Mouse (Mus musculus) liver, embryonic 14.5 days (tissue): ENCODE results near the gene Ttc9. TPM values are rescaled to one million over a fixed set of nuclear protein-coding genes. Genes with fewer than 3 reads are reported as not detected.

Experiments used
- ATAC-seq: fragments of 200-750 bp; cut with Nextera tagmentation; 2 replicates; pipeline ENCODE4 v1.8.0; 2017; ENCODE audit warnings: moderate number of reproducible peaks, mild to moderate bottlenecking, moderate library complexity; ENCODE audit not compliant: insufficient read depth
- DNase-seq, 3 experiments: peaks; one replicate each; pipeline ENCODE4 v3.0.0-alpha.2; 2012 to 2013; ENCODE audit warnings: low read depth in 3 of 3, low spot score in 3 of 3
- H3K27ac ChIP-seq: fragments of 300-500 bp; sonication (generic); 2 replicates; pipeline ENCODE4 v1.5.1; 2014; ENCODE audit warnings: moderate library complexity, mild to moderate bottlenecking, control low read depth, inconsistent platforms
- H3K27me3 ChIP-seq: fragments of 300-500 bp; sonication (generic); 2 replicates; pipeline ENCODE4 v1.6.1; 2014; ENCODE audit warnings: mild to moderate bottlenecking, low read length, moderate library complexity; ENCODE audit not compliant: control insufficient read depth, insufficient read depth
- H3K36me3 ChIP-seq: fragments of 300-500 bp; sonication (generic); replicated peaks from 2 replicates; pipeline ENCODE4 v1.6.1; 2014; ENCODE audit warnings: low read depth; ENCODE audit not compliant: control insufficient read depth, insufficient read depth
- H3K4me1 ChIP-seq, 2 experiments: fragments of 200-500 bp in 1 of 2; fragments of 300-500 bp in 1 of 2; sonication (generic) in 1 of 2; replicated peaks; 2 replicates each; pipeline ENCODE4 v1.6.1; 2012 to 2014; ENCODE audit warnings: antibody characterized with exemption in 1 of 2, inconsistent platforms in 1 of 2, low read length in 1 of 2; ENCODE audit not compliant: control insufficient read depth in 2 of 2, insufficient read depth in 2 of 2
- H3K4me2 ChIP-seq: fragments of 300-500 bp; sonication (generic); 2 replicates; pipeline ENCODE4 v1.6.1; 2014; ENCODE audit warnings: low read depth, mild to moderate bottlenecking, control low read depth, moderate library complexity
- H3K4me3 ChIP-seq, 2 experiments: fragments of 200-500 bp in 1 of 2; fragments of 300-500 bp in 1 of 2; sonication (generic) in 1 of 2; 2 replicates each; pipeline ENCODE4 v1.5.1; 2012 to 2014; ENCODE audit warnings: low read depth in 2 of 2, low read length in 2 of 2, mild to moderate bottlenecking in 2 of 2, control low read depth in 1 of 2, inconsistent platforms in 1 of 2, moderate library complexity in 1 of 2; ENCODE audit not compliant: insufficient read depth in 1 of 2
- H3K9ac ChIP-seq: fragments of 300-500 bp; sonication (generic); replicated peaks from 2 replicates; pipeline ENCODE4 v1.6.1; 2014; ENCODE audit warnings: mild to moderate bottlenecking, control low read depth, moderate library complexity
- H3K9me3 ChIP-seq: fragments of 300-500 bp; sonication (generic); 2 replicates; pipeline ENCODE4 v1.6.1; 2016; ENCODE audit warnings: low read length, mixed read lengths; ENCODE audit not compliant: control insufficient read depth
- CTCF ChIP-seq: IDR thresholded peaks from 2 replicates; pipeline ENCODE4 v1.5.1; 2016; ENCODE audit warnings: antibody characterized with exemption, low read depth, control low read depth
- EP300 ChIP-seq: IDR thresholded peaks from 2 replicates; pipeline ENCODE4 v1.6.1; 2016; ENCODE audit warnings: antibody characterized with exemption, low read depth
- WGBS: fragments of 180-500 bp; shearing (Covaris S2); extraction: QIAGEN DNeasy Blood & Tissue Kit; methylation state at CpG from one replicate; pipeline ENCODE4 v1.1.7; 2014; ENCODE audit not compliant: insufficient replicate concordance; 5-methylcytosine and 5-hydroxymethylcytosine counted together
- polyA plus RNA-seq, 2 experiments: library from polyadenylated mRNA; depleted of rRNA in 1 of 2; stranded (reverse) in 1 of 2; unstranded in 1 of 2; fragments of >200 nt; fragmentation: Nextera tagmentation in 1 of 2; extraction: Ambion mirVana in 1 of 2; gene quantifications; 2 replicates each; pipeline versions ENCODE4 v1.2.1 to v1.2.3; 2012 to 2014

The Ttc9 gene
- polyA plus RNA-seq, 2 experiments: 0.02 to 0.05 TPM

GRCm38 (mm10) chr12:81668406-81668805, 37.4 kb downstream of the Ttc9 start:
- Histone ChIP-seq H3K4me3 (no peak overlapping the region), H3K27me3 (no peaks in the 10 kb centered on the region), H3K9me3 (no peaks in the 10 kb centered on the region), H3K27ac (no peak overlapping the region), H3K9ac (no peak overlapping the region), H3K4me2 (no peak overlapping the region), H3K36me3 (no peaks in the 10 kb centered on the region), H3K4me1 (no peaks in the 10 kb centered on the region)
- ATAC-seq (no peak), DNase-seq (no peak)
- WGBS: 56% methylated on average over 9 of the region's 9 CpGs
- TF ChIP-seq CTCF: no peak
- no peak for TF ChIP-seq EP300

DNA sequence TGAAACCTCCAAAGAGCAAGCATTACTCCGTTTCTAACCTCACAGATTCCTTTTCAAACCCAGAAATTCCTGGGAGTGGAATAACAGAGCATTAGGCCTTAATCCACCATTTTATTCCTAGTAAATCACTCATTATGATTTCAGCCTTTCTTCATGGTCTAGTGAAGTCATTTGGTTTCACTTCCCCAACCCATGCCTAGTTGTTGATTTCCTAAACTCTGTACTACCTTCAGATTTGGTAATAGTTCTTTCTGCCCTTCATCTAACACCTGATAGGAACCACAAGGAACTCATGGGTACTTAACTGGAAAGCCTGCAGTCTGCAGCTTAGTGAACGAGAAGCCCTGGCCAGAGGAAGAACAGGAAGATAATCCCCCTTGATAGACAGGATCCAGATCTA, 44.5 kb downstream of the Ttc9 start:
- ATAC-seq (no peak), DNase-seq (no peak)
- Histone ChIP-seq H3K27me3 (no peaks in the 10 kb centered on the region), H3K27ac (no peak overlapping the region), H3K4me1 (no peaks in the 10 kb centered on the region; a peak in 1 of 4 replicates), H3K9me3 (no peaks in the 10 kb centered on the region), H3K36me3 (no peaks in the 10 kb centered on the region), H3K4me2 (no peak overlapping the region), H3K9ac (no peak overlapping the region), H3K4me3 (no peak overlapping the region)
- WGBS: 35% methylated on average over 2 of the region's 2 CpGs
- TF ChIP-seq CTCF: no peak
- no peak for TF ChIP-seq EP300

GRCm38 (mm10) chr12:81679807-81680529, 48.9 kb downstream of the Ttc9 start:
- Histone ChIP-seq H3K4me1 (peaks cover 0 to 2% of the 10 kb centered on the region in 2 experiments; a peak in 1 of 4 replicates), H3K36me3 (no peaks in the 10 kb centered on the region), H3K27ac (no peak overlapping the region), H3K4me2 (no peak overlapping the region), H3K4me3 (no peak overlapping the region), H3K9me3 (no peaks in the 10 kb centered on the region), H3K27me3 (no peaks in the 10 kb centered on the region), H3K9ac (no peak overlapping the region)
- 51% methylated on average over 7 of the region's 7 CpGs for WGBS
- TF ChIP-seq CTCF (no peak), EP300 (no peak)
- DNase-seq: no peak
- no peak for ATAC-seq

DNA sequence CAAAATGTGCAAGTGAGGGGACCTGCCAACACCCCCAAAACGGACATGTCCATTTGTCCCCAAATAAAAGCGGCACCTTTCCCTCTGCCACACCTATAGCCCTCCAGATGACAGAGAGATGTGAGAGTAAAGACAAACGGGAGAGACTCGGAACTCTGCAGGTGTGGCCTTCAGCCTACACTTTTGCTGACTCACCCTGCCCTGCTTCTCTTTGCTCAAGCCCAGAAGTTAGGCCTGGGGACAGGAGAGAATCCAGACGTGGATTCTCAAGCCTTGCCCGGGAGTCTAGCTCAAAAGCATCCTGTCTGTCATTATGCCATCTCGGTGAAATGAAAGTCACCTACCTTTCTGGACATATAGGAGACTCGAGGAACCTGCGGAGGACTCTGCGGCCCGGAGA, 52.3 kb downstream of the Ttc9 start:
- Histone ChIP-seq H3K27ac (no peak overlapping the region), H3K4me1 (peaks cover 0 to 2% of the 10 kb centered on the region in 2 experiments; a peak in 1 of 4 replicates), H3K4me2 (no peak overlapping the region), H3K36me3 (no peaks in the 10 kb centered on the region), H3K9me3 (no peaks in the 10 kb centered on the region), H3K27me3 (no peaks in the 10 kb centered on the region), H3K4me3 (no peak overlapping the region), H3K9ac (no peak overlapping the region)
- 54% methylated on average over 11 of the region's 11 CpGs for WGBS
- DNase-seq (no peak), ATAC-seq (no peak)
- TF ChIP-seq EP300 (no peak), CTCF (no peak)

DNA sequence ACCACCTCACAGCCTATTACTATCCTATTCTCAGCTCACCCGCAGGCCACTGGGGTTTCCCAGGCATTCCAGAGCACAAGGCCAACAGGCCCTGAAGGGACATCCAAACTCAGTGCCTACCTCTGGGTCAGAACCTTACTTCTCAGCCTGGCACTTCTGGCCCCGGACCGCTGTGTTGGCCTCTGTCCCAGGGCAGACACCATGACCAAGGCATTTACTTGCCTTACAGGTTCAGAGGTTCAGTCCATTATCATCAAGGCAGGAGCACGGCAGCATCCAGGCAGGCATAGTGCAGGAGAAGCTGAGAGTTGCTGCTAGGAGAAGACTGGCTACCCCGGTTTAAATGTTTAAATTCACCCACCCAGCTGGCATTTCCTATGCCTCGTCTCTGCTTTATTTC, 53.0 kb downstream of the Ttc9 start:
- 65% methylated on average over 6 of the region's 6 CpGs for WGBS
- no peak for DNase-seq
- H3K27me3 ChIP-seq: no peaks in the 10 kb centered on the region

More for the DNA sequence above, 53.0 kb downstream of the Ttc9 start:
- Histone ChIP-seq H3K9ac (no peak overlapping the region), H3K4me2 (no peak overlapping the region), H3K4me1 (0 out of 4 replicates have a peak, but pooled peaks cover 0 to 2% of the 10 kb centered on the region in 2 experiments), H3K27ac (no peak overlapping the region), H3K4me3 (no peak overlapping the region), H3K36me3 (no peaks in the 10 kb centered on the region), H3K9me3 (no peaks in the 10 kb centered on the region)
- ATAC-seq: no peak
- TF ChIP-seq CTCF (no peak), EP300 (no peak)
